In genomic region chr4:149854301-149854708, GRCm38 (mm10) we compare ENCODE assay signal across 8 mouse cellular contexts.
DNase-seq lines count a peak whose midpoint lies in the region; ATAC-seq and TF ChIP-seq lines count a peak whose summit lies in the region.

No protein-coding gene starts in this region.

- H3K4me1 ChIP-seq in heart, embryonic 16.5 days (ENCODE audit: control insufficient read depth, insufficient read depth, low read length), result peaks cover 14% of the 10 kb centered on the region
- H3K4me1 ChIP-seq in midbrain, embryonic 10.5 days, result peaks cover 28% of the 10 kb centered on the region
- H3K4me1 ChIP-seq in spleen, adult 2 months (ENCODE audit: control insufficient read depth, insufficient read depth, insufficient read length), result peaks cover 27% of the 10 kb centered on the region; the same call in 1 of the 2 replicates

- H3K27me3 ChIP-seq in heart, embryonic 16.5 days (ENCODE audit: control insufficient read depth, insufficient read depth, low read length), result no peaks in the 10 kb centered on the region
- peaks cover 13% of the 10 kb centered on the region for H3K27me3 ChIP-seq in midbrain, embryonic 10.5 days (ENCODE audit: low read depth, poor library complexity, severe bottlenecking)
- H3K27me3 ChIP-seq in spleen, adult 2 months (ENCODE audit: control insufficient read depth, insufficient read depth, low read length), result no peaks in the 10 kb centered on the region

- no peak for TF ChIP-seq CTCF in spleen, adult 2 months (IDR thresholded peaks at IDR 0.05; ENCODE audit: extremely low read depth, insufficient read depth, insufficient read length, insufficient replicate concordance)

- 0 out of 2 replicates have a peak overlapping the region, but pooled peaks have one; percentile 32 for H3K27ac ChIP-seq in heart, embryonic 16.5 days (ENCODE audit: low read length)
- H3K27ac ChIP-seq in midbrain, embryonic 10.5 days (replicated peaks), result peak overlapping the region; percentile 10; the same call in 1 of the 2 replicates
- peak overlapping the region; percentile 75 for H3K27ac ChIP-seq in spleen, adult 2 months (ENCODE audit: insufficient read depth, low read length)

- peak; percentile 97 for DNase-seq in A20 (ENCODE audit: low read depth, low spot score)
- DNase-seq in cerebellum, postnatal 14 days, result peak; percentile 60 to 64
- peak; percentile 65 to 75 for DNase-seq in kidney, postnatal 36 days
- peak; percentile 79 for DNase-seq in midbrain, embryonic 10.5 days (ENCODE audit: low spot score)
- DNase-seq in spleen, adult 2 months (ENCODE audit: low read depth in 1 of 2, low spot score in 2 of 2), result peak; percentile 64 to 93
- DNase-seq in frontal cortex, postnatal 25 days (ENCODE audit: low spot score in 2 of 2), result no peak

- H3K4me3 ChIP-seq in heart, embryonic 16.5 days (ENCODE audit: low read length), result peak overlapping the region; percentile 39
- H3K4me3 ChIP-seq in midbrain, embryonic 10.5 days, result peak overlapping the region; percentile 42
- peak overlapping the region; percentile 36; the same call in 1 of the 2 replicates for H3K4me3 ChIP-seq in spleen, adult 2 months (ENCODE audit: extremely low read depth, insufficient read depth, insufficient read length)

- peak overlapping the region; percentile 64 for H3K4me2 ChIP-seq in heart, embryonic 16.5 days (ENCODE audit: low read depth, low read length)

- 1% methylated on average over 21 of the region's 21 CpGs for WGBS in heart, embryonic 16.5 days
- WGBS in midbrain, embryonic 10.5 days, result 3% methylated on average over 21 of the region's 21 CpGs
- 23% methylated on average over 21 of the region's 21 CpGs for WGBS in spleen, adult 2 months

- no peaks in the 10 kb centered on the region for H3K9me3 ChIP-seq in heart, embryonic 16.5 days (replicated peaks; ENCODE audit: control insufficient read depth, low read length)
- no peaks in the 10 kb centered on the region for H3K9me3 ChIP-seq in midbrain, embryonic 10.5 days (replicated peaks)

- H3K9ac ChIP-seq in heart, embryonic 16.5 days (ENCODE audit: low read length), result peak overlapping the region; percentile 32

- no peak for TF ChIP-seq POLR2A in spleen, adult 2 months (IDR thresholded peaks at IDR 0.05; ENCODE audit: low read depth, low read length)

- ATAC-seq in CD4-positive, CD25-positive, alpha-beta regulatory T cell, adult 4 months, result peak; percentile 74
- peak; percentile 69 for ATAC-seq in heart, embryonic 16.5 days (replicated peaks; ENCODE audit: extremely low read depth, insufficient read depth, low FRiP score)

- no peaks in the 10 kb centered on the region for H3K36me3 ChIP-seq in heart, embryonic 16.5 days (ENCODE audit: control insufficient read depth, insufficient read depth)
- H3K36me3 ChIP-seq in midbrain, embryonic 10.5 days, result no peaks in the 10 kb centered on the region
- H3K36me3 ChIP-seq in spleen, adult 2 months (ENCODE audit: control insufficient read depth, insufficient read depth, low read length), result no peaks in the 10 kb centered on the region

Comparison
In these comparisons a context has a peak if more than half of its experiments do, and no peak if none do; other contexts are left out.
1. DNase-seq: peak in A20 (single experiment), cerebellum, postnatal 14 days (2 of 2), kidney, postnatal 36 days (2 of 2), midbrain, embryonic 10.5 days (single experiment) and spleen, adult 2 months (2 of 2); none in frontal cortex, postnatal 25 days (0 of 2).
2. H3K27ac ChIP-seq: peak in every context shown above with its lines; median percentile 75 in spleen, adult 2 months; 32 in heart, embryonic 16.5 days; 10 in midbrain, embryonic 10.5 days.
3. Peak in every context shown above with its lines, with median percentiles within 50 percentile points of each other: H3K4me3 ChIP-seq.